Mouse (Mus musculus) CH12.LX (cell line): Measurements from ENCODE around the gene Eea1. TPM values are rescaled to one million over a fixed set of nuclear protein-coding genes. Genes with fewer than 3 reads are reported as not detected.

Source experiments
- DNase-seq: peaks from one replicate; pipeline ENCODE4 v3.0.0-alpha.2; 2013; ENCODE audit errors: extremely low read depth
- H3K27ac ChIP-seq: 2 replicates; pipeline ENCODE4 v1.5.1; 2012; ENCODE audit warnings: low read depth, mild to moderate bottlenecking, control low read depth, moderate library complexity; ENCODE audit not compliant: insufficient read depth
- H3K27me3 ChIP-seq: replicated peaks from 2 replicates; pipeline ENCODE3; 2012; ENCODE audit warnings: inconsistent platforms
- H3K36me3 ChIP-seq, 2 experiments: replicated peaks in 1 of 2; 2 replicates each; pipeline versions ENCODE3 to v1.6.1; 2012; ENCODE audit warnings: inconsistent platforms in 1 of 2, low read length in 1 of 2, mild to moderate bottlenecking in 1 of 2, mixed read lengths in 1 of 2, moderate library complexity in 1 of 2; ENCODE audit not compliant: control insufficient read depth in 1 of 2, insufficient read depth in 1 of 2
- H3K4me1 ChIP-seq, 2 experiments: 2 replicates each; pipeline ENCODE4 v1.6.1; 2012; ENCODE audit warnings: inconsistent platforms in 1 of 2, moderate library complexity in 1 of 2; ENCODE audit not compliant: insufficient read depth in 2 of 2, control insufficient read depth in 1 of 2
- H3K4me2 ChIP-seq: 2 replicates; pipeline ENCODE4 v1.6.1; 2012; ENCODE audit warnings: low read depth, mild to moderate bottlenecking, control low read depth; ENCODE audit not compliant: poor library complexity, insufficient read depth, severe bottlenecking
- H3K4me3 ChIP-seq, 3 experiments: fragments of 150-350 bp in 1 of 3; sonication (generic) in 1 of 3; replicated peaks in 1 of 3; 2 replicates each; pipeline versions ENCODE3 to v1.5.1; 2011 to 2012; ENCODE audit warnings: low read depth in 2 of 3, low read length in 2 of 3, mild to moderate bottlenecking in 2 of 3, moderate library complexity in 2 of 3, control low read depth in 1 of 3, improper control_type of control experiment in 1 of 3, inconsistent platforms in 1 of 3, mixed read lengths in 1 of 3; ENCODE audit not compliant: poor library complexity in 1 of 3
- H3K79me2 ChIP-seq: replicated peaks from 2 replicates; pipeline ENCODE4 v1.6.1; 2012; ENCODE audit warnings: mild to moderate bottlenecking, moderate library complexity; ENCODE audit not compliant: control insufficient read depth, poor library complexity, insufficient read depth, severe bottlenecking; ENCODE audit errors: extremely low read depth
- H3K9ac ChIP-seq: 2 replicates; pipeline ENCODE4 v1.6.1; 2012; ENCODE audit warnings: low read depth, mild to moderate bottlenecking, control low read depth, moderate library complexity; ENCODE audit not compliant: insufficient read depth
- H3K9me3 ChIP-seq: replicated peaks from 2 replicates; pipeline ENCODE3; 2012; ENCODE audit warnings: low read length, inconsistent platforms, mixed read lengths
- BHLHE40 ChIP-seq: IDR thresholded peaks from 2 replicates; pipeline ENCODE4 v1.6.1; 2011; ENCODE audit warnings: mild to moderate bottlenecking, low read depth, low read length, improper control_type of control experiment
- CHD2 ChIP-seq: IDR thresholded peaks from 2 replicates; pipeline ENCODE4 v1.6.1; 2011; ENCODE audit warnings: low read length, improper control_type of control experiment
- CTCF ChIP-seq, 2 experiments: IDR thresholded peaks in 1 of 2; conservative IDR thresholded peaks in 1 of 2; 2 replicates each; pipeline ENCODE4 v1.5.1; 2011 to 2012; ENCODE audit warnings: low read depth in 2 of 2, low read length in 2 of 2, improper control_type of control experiment in 1 of 2, inconsistent platforms in 1 of 2, mild to moderate bottlenecking in 1 of 2, moderate library complexity in 1 of 2
- EP300 ChIP-seq: IDR thresholded peaks from 2 replicates; pipeline ENCODE4 v1.6.1; 2011; ENCODE audit warnings: low read length, improper control_type of control experiment
- ETS1 ChIP-seq: conservative IDR thresholded peaks from 2 replicates; pipeline ENCODE4 v1.6.1; 2012; ENCODE audit warnings: low read depth, mild to moderate bottlenecking, inconsistent platforms, low read length, improper control_type of control experiment, moderate library complexity
- GABPA ChIP-seq: IDR thresholded peaks from 2 replicates; pipeline ENCODE4 v1.6.1; 2012; ENCODE audit warnings: low read depth, low read length, improper control_type of control experiment, inconsistent platforms; ENCODE audit not compliant: insufficient replicate concordance
- HCFC1 ChIP-seq: IDR thresholded peaks from 2 replicates; pipeline ENCODE4 v1.6.1; 2012; ENCODE audit warnings: low read depth, mild to moderate bottlenecking, inconsistent platforms, low read length, improper control_type of control experiment
- IRF4 ChIP-seq: IDR thresholded peaks from 2 replicates; pipeline ENCODE4 v1.6.1; 2014; ENCODE audit warnings: low read depth, mild to moderate bottlenecking, inconsistent platforms, low read length, improper control_type of control experiment
- JUN ChIP-seq: IDR thresholded peaks from 2 replicates; pipeline ENCODE4 v1.6.1; 2011; ENCODE audit warnings: low read depth, mild to moderate bottlenecking, low read length, improper control_type of control experiment, moderate library complexity; ENCODE audit not compliant: insufficient read depth
- KAT2A ChIP-seq: IDR thresholded peaks from 2 replicates; pipeline ENCODE4 v1.6.1; 2012; ENCODE audit warnings: low read length, improper control_type of control experiment, inconsistent platforms; ENCODE audit not compliant: insufficient replicate concordance
- MAFK ChIP-seq: IDR thresholded peaks from 2 replicates; pipeline ENCODE4 v1.6.1; 2011; ENCODE audit warnings: low read length, improper control_type of control experiment; ENCODE audit not compliant: insufficient replicate concordance
- MAZ ChIP-seq: IDR thresholded peaks from 2 replicates; pipeline ENCODE4 v1.6.1; 2012; ENCODE audit warnings: low read depth, mild to moderate bottlenecking, inconsistent platforms, low read length, improper control_type of control experiment, moderate library complexity
- MXI1 ChIP-seq: IDR thresholded peaks from 2 replicates; pipeline ENCODE4 v1.6.1; 2011; ENCODE audit warnings: mild to moderate bottlenecking, low read depth, low read length, improper control_type of control experiment
- MYC ChIP-seq: IDR thresholded peaks from 2 replicates; pipeline ENCODE4 v1.6.1; 2011; ENCODE audit warnings: low read depth, mild to moderate bottlenecking, improper control_type of control experiment, low read length
- NELFE ChIP-seq: IDR thresholded peaks from 2 replicates; pipeline ENCODE4 v1.6.1; 2011; ENCODE audit warnings: low read depth, low read length, improper control_type of control experiment
- NRF1 ChIP-seq: IDR thresholded peaks from 2 replicates; pipeline ENCODE4 v1.6.1; 2014; ENCODE audit warnings: low read depth, mild to moderate bottlenecking, inconsistent platforms, low read length, improper control_type of control experiment, moderate library complexity
- POLR2A ChIP-seq: IDR thresholded peaks from 2 replicates; pipeline ENCODE4 v1.6.1; 2011; ENCODE audit warnings: low read depth, mild to moderate bottlenecking, improper control_type of control experiment, low read length
- POLR2AphosphoS2 ChIP-seq: IDR thresholded peaks from 2 replicates; pipeline ENCODE4 v1.6.1; 2011; ENCODE audit warnings: low read depth, low read length, improper control_type of control experiment
- RAD21 ChIP-seq: IDR thresholded peaks from 2 replicates; pipeline ENCODE4 v1.6.1; 2011; ENCODE audit warnings: low read depth, mild to moderate bottlenecking, low read length, improper control_type of control experiment, moderate library complexity
- RCOR1 ChIP-seq: conservative IDR thresholded peaks from 2 replicates; pipeline ENCODE4 v1.6.1; 2012; ENCODE audit warnings: low read depth, mild to moderate bottlenecking, inconsistent platforms, low read length, improper control_type of control experiment
- SIN3A ChIP-seq: IDR thresholded peaks from 2 replicates; pipeline ENCODE4 v1.6.1; 2012; ENCODE audit warnings: low read length, improper control_type of control experiment, inconsistent platforms
- SMC3 ChIP-seq: IDR thresholded peaks from 2 replicates; pipeline ENCODE4 v1.6.1; 2011; ENCODE audit warnings: low read depth, low read length, improper control_type of control experiment
- UBTF ChIP-seq: IDR thresholded peaks from 2 replicates; pipeline ENCODE4 v1.6.1; 2012; ENCODE audit warnings: low read depth, mild to moderate bottlenecking, inconsistent platforms, low read length, improper control_type of control experiment, moderate library complexity
- USF1 ChIP-seq: IDR thresholded peaks from 2 replicates; pipeline ENCODE4 v1.6.1; 2014; ENCODE audit warnings: low read depth, mild to moderate bottlenecking, inconsistent platforms, low read length, improper control_type of control experiment
- USF2 ChIP-seq: conservative IDR thresholded peaks from 2 replicates; pipeline ENCODE4 v1.6.1; 2011; ENCODE audit warnings: low read depth, low read length, improper control_type of control experiment
- ZC3H11A ChIP-seq: IDR thresholded peaks from 2 replicates; pipeline ENCODE4 v1.6.1; 2012; ENCODE audit warnings: low read depth, mild to moderate bottlenecking, inconsistent platforms, low read length, improper control_type of control experiment
- ZKSCAN1 ChIP-seq: IDR thresholded peaks from 2 replicates; pipeline ENCODE4 v1.6.1; 2012; ENCODE audit warnings: low read depth, inconsistent platforms, low read length, improper control_type of control experiment, borderline replicate concordance
- ZNF384 ChIP-seq: IDR thresholded peaks from 2 replicates; pipeline ENCODE4 v1.6.1; 2012; ENCODE audit warnings: low read depth, low read length, improper control_type of control experiment, inconsistent platforms
- dilution Hi-C: fragments of 300-500 bp; cut with MboI; formaldehyde crosslinking; loops from 2 replicates; pipeline ENCODE4 v1.14.3; 2020; ENCODE audit warnings: low sequenced_read_pairs; ENCODE audit not compliant: extremely low pct_unique_long_range_greater_than_20kb, extremely low pct_ligation_motif_present
- in situ Hi-C: fragments of 300-500 bp; cut with MboI; formaldehyde crosslinking; loops from 3 replicates; pipeline ENCODE4 v1.14.3; 2019; ENCODE audit warnings: low sequenced_read_pairs, low pct_ligation_motif_present, low pct_unique_long_range_greater_than_20kb, mixed read lengths
- polyA plus RNA-seq: library from polyadenylated mRNA; unstranded; fragments of >175 nt; gene quantifications from 2 replicates; pipeline ENCODE4 v1.2.1, GENCODE M21; 2012; ENCODE audit warnings: low read depth; ENCODE audit not compliant: insufficient read length
- total RNA-seq, 2 experiments: library from RNA; depleted of rRNA; stranded (reverse); fragments of 300-350 nt in 1 of 2; fragments of >200 nt in 1 of 2; gene quantifications; 2 replicates each; pipeline ENCODE4 v1.2.3; 2012 to 2014

Eea1 gene
- total and polyA plus RNA-seq, 3 experiments: 13.3 to 15.7 (median 13.3) TPM

- Histone ChIP-seq H3K4me2 (no peak overlapping the region), H3K27me3 (no peaks in the 10 kb centered on the region), H3K9me3 (no peaks in the 10 kb centered on the region), H3K79me2 (no peaks in the 10 kb centered on the region), H3K4me3 (no peak overlapping the region), H3K4me1 (peaks cover 0 to 11% of the 10 kb centered on the region in 2 experiments; a peak in 2 of 4 replicates), H3K36me3 (no peaks in the 10 kb centered on the region), H3K27ac (no peak overlapping the region)
- in situ Hi-C loops (loop anchor here (25.0 kb wide), 1 partner anchor 552 kb away; no protein-coding TSS in a partner anchor), dilution Hi-C loops (no loop called here)
- no peak for DNase-seq
- TF ChIP-seq KAT2A (no peak), MXI1 (no peak), SIN3A (no peak), HCFC1 (no peak), NELFE (no peak), GABPA (no peak), MAFK (no peak), UBTF (no peak), POLR2A (no peak), JUN (no peak), CTCF (conservative IDR thresholded peaks at IDR 0.05 in 1 of 2, IDR thresholded peaks at IDR 0.05 in 1 of 2; ENCODE audit: low read depth in 2 of 2, low read length in 2 of 2) (no peak), POLR2AphosphoS2 (no peak), NRF1 (no peak), SMC3 (no peak), USF1 (no peak), ETS1 (no peak)
- TF ChIP-seq, all 38 proteins: peak for 0
- no peak overlapping the region for H3K9ac ChIP-seq
Measured at GRCm38 (mm10) chr10:96089744-96090143, 149.3 kb downstream of the Eea1 start.

- Histone ChIP-seq H3K27me3 (no peaks in the 10 kb centered on the region), H3K4me2 (no peak overlapping the region), H3K4me1 (peaks cover 0 to 16% of the 10 kb centered on the region in 2 experiments; a peak in 2 of 4 replicates), H3K36me3 (no peaks in the 10 kb centered on the region), H3K79me2 (no peaks in the 10 kb centered on the region), H3K4me3 (no peak overlapping the region), H3K27ac (no peak overlapping the region), H3K9me3 (no peaks in the 10 kb centered on the region), H3K9ac (no peak overlapping the region)
- dilution Hi-C loops: no loop called here
- TF ChIP-seq CHD2: no peak
- no peak for TF ChIP-seq ZNF384
- no peak for TF ChIP-seq USF1
- TF ChIP-seq UBTF: no peak
- TF ChIP-seq RAD21: no peak
- TF ChIP-seq MAZ: no peak
- no peak for TF ChIP-seq BHLHE40
- no peak for TF ChIP-seq CTCF (conservative IDR thresholded peaks at IDR 0.05 in 1 of 2, IDR thresholded peaks at IDR 0.05 in 1 of 2; ENCODE audit: low read depth in 2 of 2, low read length in 2 of 2)
- TF ChIP-seq MYC: no peak
- no peak for TF ChIP-seq SIN3A
- TF ChIP-seq NELFE: no peak
- no peak for TF ChIP-seq USF2
- TF ChIP-seq EP300: no peak
- no peak for TF ChIP-seq ZKSCAN1
- no peak for TF ChIP-seq RCOR1
- no peak for TF ChIP-seq MAFK
- no peak for TF ChIP-seq POLR2AphosphoS2
- no peak for TF ChIP-seq HCFC1
- no peak for TF ChIP-seq IRF4
- TF ChIP-seq ZC3H11A: no peak
- in situ Hi-C loops: loop anchor here (25.0 kb wide), 1 partner anchor 553 kb away; no protein-coding TSS in a partner anchor
- DNase-seq: no peak
Measured at GRCm38 (mm10) chr10:96090388-96090787, 149.9 kb downstream of the Eea1 start.
